Mouse (Mus musculus): ENCODE measurements around the gene Cpn1. TPM values are rescaled to one million over a fixed set of nuclear protein-coding genes. Genes with fewer than 3 reads are reported as not detected.

Cpn1 gene
- total and polyA plus RNA-seq, 3 experiments, result 0.13 to 1.0 (median 0.34) TPM

GRCm38 (mm10) chr19:43915431-43915830, 70.9 kb downstream of the Cpn1 start:
- TF ChIP-seq MAZ (IDR thresholded peaks at IDR 0.05; ENCODE audit: low read depth, low read length) (no peak), POLR2AphosphoS2 (IDR thresholded peaks at IDR 0.05; ENCODE audit: low read depth, low read length) (no peak), NELFE (IDR thresholded peaks at IDR 0.05; ENCODE audit: low read depth, low read length) (no peak), E2F4 (IDR thresholded peaks at IDR 0.05; ENCODE audit: insufficient replicate concordance, low read depth, low read length) (no peak), ETS1 (conservative IDR thresholded peaks at IDR 0.05; ENCODE audit: low read depth, low read length) (no peak), USF1 (IDR thresholded peaks at IDR 0.05; ENCODE audit: low read depth, low read length) (no peak), KAT2A (IDR thresholded peaks at IDR 0.05; ENCODE audit: insufficient replicate concordance, low read length) (no peak), IRF4 (IDR thresholded peaks at IDR 0.05; ENCODE audit: low read depth, low read length) (no peak), ELF1 (IDR thresholded peaks at IDR 0.05; ENCODE audit: low read depth, low read length) (no peak), UBTF (IDR thresholded peaks at IDR 0.05; ENCODE audit: low read depth, low read length) (no peak), ZKSCAN1 (IDR thresholded peaks at IDR 0.05; ENCODE audit: borderline replicate concordance, low read depth, low read length) (no peak), SIN3A (IDR thresholded peaks at IDR 0.05; ENCODE audit: low read length) (no peak), CHD1 (IDR thresholded peaks at IDR 0.05; ENCODE audit: low read depth, low read length) (no peak), TCF12 (IDR thresholded peaks at IDR 0.05; ENCODE audit: low read depth, low read length) (no peak), CTCF (conservative IDR thresholded peaks at IDR 0.05 in 1 of 2, IDR thresholded peaks at IDR 0.05 in 1 of 2; ENCODE audit: low read depth in 2 of 2, low read length in 2 of 2) (no peak), PAX5 (IDR thresholded peaks at IDR 0.05; ENCODE audit: low read length) (no peak)
- DNase-seq (ENCODE audit: extremely low read depth), result no peak
- Histone ChIP-seq H3K27ac (ENCODE audit: insufficient read depth, low read depth) (no peak overlapping the region), H3K4me3 (replicated peaks in 1 of 3; ENCODE audit: low read depth in 2 of 3, low read length in 2 of 3, poor library complexity in 1 of 3) (no peak overlapping the region), H3K27me3 (replicated peaks) (no peaks in the 10 kb centered on the region), H3K9ac (ENCODE audit: insufficient read depth, low read depth) (no peak overlapping the region), H3K36me3 (replicated peaks in 1 of 2; ENCODE audit: control insufficient read depth in 1 of 2, insufficient read depth in 1 of 2, low read length in 1 of 2) (peaks cover 0 to 13% of the 10 kb centered on the region in 2 experiments), H3K4me1 (ENCODE audit: control insufficient read depth in 1 of 2, insufficient read depth in 2 of 2) (peaks cover 13 to 54% of the 10 kb centered on the region in 2 experiments), H3K4me2 (ENCODE audit: insufficient read depth, low read depth, poor library complexity, severe bottlenecking) (no peak overlapping the region), H3K9me3 (replicated peaks; ENCODE audit: low read length) (no peaks in the 10 kb centered on the region), H3K79me2 (replicated peaks; ENCODE audit: control insufficient read depth, extremely low read depth, insufficient read depth, poor library complexity, severe bottlenecking) (no peaks in the 10 kb centered on the region)
- dilution Hi-C loops (cut with MboI; ENCODE audit: extremely low pct_ligation_motif_present, extremely low pct_unique_long_range_greater_than_20kb, low sequenced_read_pairs), result no loop called here
- in situ Hi-C loops (cut with MboI; ENCODE audit: low pct_ligation_motif_present, low pct_unique_long_range_greater_than_20kb, low sequenced_read_pairs), result no loop called here

- Histone ChIP-seq H3K36me3 (replicated peaks in 1 of 2; ENCODE audit: control insufficient read depth in 1 of 2, insufficient read depth in 1 of 2, low read length in 1 of 2) (peaks cover 0 to 17% of the 10 kb centered on the region in 2 experiments), H3K4me2 (ENCODE audit: insufficient read depth, low read depth, poor library complexity, severe bottlenecking) (no peak overlapping the region), H3K4me3 (replicated peaks in 1 of 3; ENCODE audit: low read depth in 2 of 3, low read length in 2 of 3, poor library complexity in 1 of 3) (no peak overlapping the region), H3K9ac (ENCODE audit: insufficient read depth, low read depth) (no peak overlapping the region), H3K9me3 (replicated peaks; ENCODE audit: low read length) (no peaks in the 10 kb centered on the region), H3K27me3 (replicated peaks) (no peaks in the 10 kb centered on the region), H3K79me2 (replicated peaks; ENCODE audit: control insufficient read depth, extremely low read depth, insufficient read depth, poor library complexity, severe bottlenecking) (no peaks in the 10 kb centered on the region), H3K27ac (ENCODE audit: insufficient read depth, low read depth) (no peak overlapping the region), H3K4me1 (ENCODE audit: control insufficient read depth in 1 of 2, insufficient read depth in 2 of 2) (peaks cover 13 to 54% of the 10 kb centered on the region in 2 experiments)
- in situ Hi-C loops (cut with MboI; ENCODE audit: low pct_ligation_motif_present, low pct_unique_long_range_greater_than_20kb, low sequenced_read_pairs) (no loop called here), dilution Hi-C loops (cut with MboI; ENCODE audit: extremely low pct_ligation_motif_present, extremely low pct_unique_long_range_greater_than_20kb, low sequenced_read_pairs) (no loop called here)
- DNase-seq (ENCODE audit: extremely low read depth), result no peak
- TF ChIP-seq JUN (IDR thresholded peaks at IDR 0.05; ENCODE audit: insufficient read depth, low read depth, low read length) (no peak), TCF12 (IDR thresholded peaks at IDR 0.05; ENCODE audit: low read depth, low read length) (no peak), CTCF (conservative IDR thresholded peaks at IDR 0.05 in 1 of 2, IDR thresholded peaks at IDR 0.05 in 1 of 2; ENCODE audit: low read depth in 2 of 2, low read length in 2 of 2) (no peak), MXI1 (IDR thresholded peaks at IDR 0.05; ENCODE audit: low read depth, low read length) (no peak)
Observed at GRCm38 (mm10) chr19:43914986-43915385, 71.4 kb downstream of the Cpn1 start.

All from CH12.LX (cell line).